Mouse (Mus musculus) testis, adult 10 weeks (tissue): ENCODE measurements around the gene Rbsn. TPM values are rescaled to one million over a fixed set of nuclear protein-coding genes. Genes with fewer than 3 reads are reported as not detected.

Experiments used
- polyA plus RNA-seq: library from polyadenylated mRNA; stranded (reverse); fragments of 350-450 nt; fragmentation: Illumina TruSeq; extraction: RNeasy Lipid Tissue Mini Kit (QIAGEN cat#74804); gene quantifications from one replicate; pipeline ENCODE4 v1.2.3, GENCODE M21; 2014; ENCODE audit warnings: low read depth, low replicate concordance

Rbsn gene
- 9.5 TPM for polyA plus RNA-seq

GRCm38 (mm10) chr6:92214773-92215449 is at the start of gene Rbsn:
Rbsn (minus strand) TSS chr6:92214925.

GRCm38 (mm10) chr6:92244591-92244990 is 29.9 kb upstream of the Rbsn start, which contains the start of gene Trh:
Trh (minus strand) TSS chr6:92244650.

GRCm38 (mm10) chr6:92183621-92184131 is 31.0 kb downstream of the Rbsn start, which contains the start of gene Mrps25:
Mrps25 (minus strand) TSS chr6:92184033.

Other genes starting within 250 kb of the Rbsn start
- 1.2 TPM for gene Fgd5, start 236.0 kb downstream of the Rbsn start, polyA plus RNA-seq
- gene Nr2c2, start 123.5 kb downstream of the Rbsn start, polyA plus RNA-seq, result 52.5 TPM
- gene Mrps25, start 30.9 kb downstream of the Rbsn start, polyA plus RNA-seq, result 6.2 TPM
- gene Trh, start 29.7 kb upstream of the Rbsn start, polyA plus RNA-seq, result 1.3 TPM